Comparison of ENCODE assay signal across 8 mouse cellular contexts in genomic region chr11:101986913-101987312, GRCm38 (mm10). TPM values are rescaled to one million over a fixed set of nuclear protein-coding genes. Genes with fewer than 3 reads are reported as not detected.
DNase-seq lines count a peak whose midpoint lies in the region; ATAC-seq and TF ChIP-seq lines count a peak whose summit lies in the region.

Gene Dusp3, minus strand, starts transcription at chr11:101987013.

- TF ChIP-seq POLR2A in kidney, adult 2 months (IDR thresholded peaks at IDR 0.05; ENCODE audit: low read depth, low read length) = no peak

- H3K36me3 ChIP-seq in kidney, adult 2 months (ENCODE audit: control insufficient read depth, insufficient read depth, low read length) = no peaks in the 10 kb centered on the region

- H3K27ac ChIP-seq in kidney, adult 2 months (ENCODE audit: insufficient read depth, low read depth, low read length) = no peak within 1 kb of the TSS

- no peak for DNase-seq in kidney, adult 2 months
- no peak for DNase-seq in kidney, postnatal 10 days
- DNase-seq in adrenal gland, postnatal 10 days = no peak
- DNase-seq in heart, adult 8-10 months (ENCODE audit: low spot score) = no peak
- DNase-seq in layer of hippocampus, postnatal 36 days = no peak
- no peak for DNase-seq in embryo, embryonic 9.5 days (ENCODE audit: extremely low spot score)

- H3K4me3 ChIP-seq in kidney, adult 2 months (ENCODE audit: insufficient read depth, low read depth, low read length) = no peak within 1 kb of the TSS

- no peak for TF ChIP-seq CTCF in kidney, adult 2 months (conservative IDR thresholded peaks at IDR 0.05; ENCODE audit: insufficient read depth, insufficient read length, low read depth, low read length)

- H3K27me3 ChIP-seq in kidney, adult 2 months (replicated peaks; ENCODE audit: control insufficient read depth, insufficient read depth, low read length) = no peaks in the 10 kb centered on the region

- WGBS in kidney, adult 2 months = 87% methylated on average over 3 of the region's 3 CpGs

- peaks cover 4% of the 10 kb centered on the region; the same call in 1 of the 2 replicates for H3K4me1 ChIP-seq in kidney, adult 2 months (ENCODE audit: control insufficient read depth, insufficient read depth, low read length)

- ATAC-seq in neutrophil, adult 5-6 weeks (ENCODE audit: extremely low read depth, insufficient number of reproducible peaks, low FRiP score, poor library complexity, severe bottlenecking) = no peak
- ATAC-seq in erythroid progenitor cell, adult 5-6 weeks (replicated peaks; ENCODE audit: low FRiP score, poor library complexity, severe bottlenecking) = no peak

RNA-seq across cellular contexts. Expression of gene Dusp3, which starts in this region (rescaled TPM):
- 67.8 and 92.4 TPM in 2 replicates for polyA plus RNA-seq in kidney, adult 2 months (2012; rRNA removed)
- 10 to 100 TPM; 93.3 to 96.3 TPM for total RNA-seq in adrenal gland, postnatal 10 days (2021)
- total RNA-seq in heart, adult 8-10 months (2022) = 100 to 1,000 TPM; 107 to 186 (median 147) TPM
- total RNA-seq in layer of hippocampus, postnatal 36 days (2021) = 100 to 1,000 TPM; 138 to 158 TPM
- total RNA-seq in neutrophil, adult 5-6 weeks (2017) = 9.5 and 12.0 TPM in 2 replicates
- 0.42 and 3.2 TPM in 2 replicates for total RNA-seq in erythroid progenitor cell, adult 5-6 weeks (2015; ENCODE audit: low replicate concordance)
- total RNA-seq in erythroid progenitor cell, adult 5-6 weeks (2017; ENCODE audit: low replicate concordance) = 1.6 and 2.7 TPM in 2 replicates
